Mouse (Mus musculus) right cerebral cortex, adult 18-20 months (tissue): ENCODE results near the gene Rspo3.

ENCODE experiments used
- DNase-seq: peaks from one replicate; pipeline ENCODE4 v3.0.0; 2022; ENCODE audit warnings: mixed read lengths

Gene Rspo3

GRCm38 (mm10) chr10:29535546-29536260 lies at the start of gene Rspo3:
Gene Rspo3, minus strand, starts transcription at chr10:29535867.
- peak; percentile 32 for DNase-seq

- no peak for DNase-seq
Observed at GRCm38 (mm10) chr10:29581940-29582339, 46.3 kb upstream of the Rspo3 start.

- DNase-seq, result no peak
Observed at GRCm38 (mm10) chr10:29581476-29581875, 45.8 kb upstream of the Rspo3 start.

- DNase-seq, result no peak
Observed at GRCm38 (mm10) chr10:29555983-29556382, 20.3 kb upstream of the Rspo3 start.

GRCm38 (mm10) chr10:29554365-29554764 lies 18.7 kb upstream of the Rspo3 start:
- no peak for DNase-seq

- DNase-seq, result no peak
Observed at GRCm38 (mm10) chr10:29542982-29543381, 7.3 kb upstream of the Rspo3 start.

- peak; percentile 48 for DNase-seq
Observed at GRCm38 (mm10) chr10:29539516-29539915, 3.8 kb upstream of the Rspo3 start.

GRCm38 (mm10) chr10:29538791-29539190 lies 3.1 kb upstream of the Rspo3 start:
- no peak for DNase-seq

- DNase-seq, result no peak
Observed at GRCm38 (mm10) chr10:29534830-29535227, 838 bp downstream of the Rspo3 start.

- peak; percentile 54 for DNase-seq
Observed at GRCm38 (mm10) chr10:29533846-29534829, 1.5 kb downstream of the Rspo3 start.

GRCm38 (mm10) chr10:29532821-29533715 lies 2.6 kb downstream of the Rspo3 start:
- DNase-seq, result peak; percentile 89

- no peak for DNase-seq
Observed at GRCm38 (mm10) chr10:29513563-29513962, 22.1 kb downstream of the Rspo3 start.

GRCm38 (mm10) chr10:29508167-29508566 lies 27.5 kb downstream of the Rspo3 start:
- no peak for DNase-seq

- no peak for DNase-seq
Observed at GRCm38 (mm10) chr10:29497205-29497822, 38.4 kb downstream of the Rspo3 start.

- DNase-seq, result no peak
Observed at GRCm38 (mm10) chr10:29493996-29494395, 41.7 kb downstream of the Rspo3 start.

GRCm38 (mm10) chr10:29480945-29481344 lies 54.7 kb downstream of the Rspo3 start:
- no peak for DNase-seq

- DNase-seq, result no peak
Observed at GRCm38 (mm10) chr10:29479401-29479800, 56.3 kb downstream of the Rspo3 start.

- no peak for DNase-seq
Observed at GRCm38 (mm10) chr10:29470454-29470853, 65.2 kb downstream of the Rspo3 start.

GRCm38 (mm10) chr10:29460100-29460499 lies 75.6 kb downstream of the Rspo3 start:
- no peak for DNase-seq

GRCm38 (mm10) chr10:29459632-29460031 lies 76.0 kb downstream of the Rspo3 start:
- no peak for DNase-seq

- no peak for DNase-seq
Observed at GRCm38 (mm10) chr10:29445076-29445475, 90.6 kb downstream of the Rspo3 start.

- DNase-seq, result no peak
Observed at GRCm38 (mm10) chr10:29441297-29441696, 94.4 kb downstream of the Rspo3 start.
